Mouse (Mus musculus) kidney, adult 11 months (tissue): Measurements from ENCODE around the gene Ciz1.

Experiments used
- DNase-seq: peaks from one replicate; pipeline ENCODE4 v3.0.0; 2022

The Ciz1 gene

GRCm38 (mm10) chr2:32420066-32420608 lies 68.0 kb downstream of the Ciz1 start:
- DNase-seq = no peak

GRCm38 (mm10) chr2:32420647-32421046 lies 68.5 kb downstream of the Ciz1 start:
- no peak for DNase-seq

- DNase-seq = peak; percentile 89
Observed at GRCm38 (mm10) chr2:32421851-32422251, 69.7 kb downstream of the Ciz1 start.

GRCm38 (mm10) chr2:32423481-32424331 lies 71.6 kb downstream of the Ciz1 start:
- DNase-seq = peak; percentile 95

- DNase-seq = no peak
Observed at GRCm38 (mm10) chr2:32424796-32425195, 72.7 kb downstream of the Ciz1 start.

GRCm38 (mm10) chr2:32425568-32425967 lies 73.4 kb downstream of the Ciz1 start:
- no peak for DNase-seq

- no peak for DNase-seq
Observed at GRCm38 (mm10) chr2:32426141-32426540, 74.0 kb downstream of the Ciz1 start.

GRCm38 (mm10) chr2:32427720-32428119 lies 75.6 kb downstream of the Ciz1 start:
- no peak for DNase-seq

- DNase-seq = no peak
Observed at GRCm38 (mm10) chr2:32428262-32428722, 76.2 kb downstream of the Ciz1 start.

GRCm38 (mm10) chr2:32429215-32429891 lies 77.2 kb downstream of the Ciz1 start:
- no peak for DNase-seq
